Mouse (Mus musculus) liver, embryonic 14.5 days (tissue): ENCODE results near the gene Casp7. TPM values are rescaled to one million over a fixed set of nuclear protein-coding genes. Genes with fewer than 3 reads are reported as not detected.

Experiments used
- ATAC-seq: fragments of 200-750 bp; cut with Nextera tagmentation; 2 replicates; pipeline ENCODE4 v1.8.0; 2017; ENCODE audit warnings: moderate number of reproducible peaks, mild to moderate bottlenecking, moderate library complexity; ENCODE audit not compliant: insufficient read depth
- DNase-seq, 3 experiments: peaks; one replicate each; pipeline ENCODE4 v3.0.0-alpha.2; 2012 to 2013; ENCODE audit warnings: low read depth in 3 of 3, low spot score in 3 of 3
- H3K27ac ChIP-seq: fragments of 300-500 bp; sonication (generic); 2 replicates; pipeline ENCODE4 v1.5.1; 2014; ENCODE audit warnings: moderate library complexity, mild to moderate bottlenecking, control low read depth, inconsistent platforms
- H3K27me3 ChIP-seq: fragments of 300-500 bp; sonication (generic); 2 replicates; pipeline ENCODE4 v1.6.1; 2014; ENCODE audit warnings: mild to moderate bottlenecking, low read length, moderate library complexity; ENCODE audit not compliant: control insufficient read depth, insufficient read depth
- H3K36me3 ChIP-seq: fragments of 300-500 bp; sonication (generic); replicated peaks from 2 replicates; pipeline ENCODE4 v1.6.1; 2014; ENCODE audit warnings: low read depth; ENCODE audit not compliant: control insufficient read depth, insufficient read depth
- H3K4me1 ChIP-seq, 2 experiments: fragments of 200-500 bp in 1 of 2; fragments of 300-500 bp in 1 of 2; sonication (generic) in 1 of 2; replicated peaks; 2 replicates each; pipeline ENCODE4 v1.6.1; 2012 to 2014; ENCODE audit warnings: antibody characterized with exemption in 1 of 2, inconsistent platforms in 1 of 2, low read length in 1 of 2; ENCODE audit not compliant: control insufficient read depth in 2 of 2, insufficient read depth in 2 of 2
- H3K4me2 ChIP-seq: fragments of 300-500 bp; sonication (generic); 2 replicates; pipeline ENCODE4 v1.6.1; 2014; ENCODE audit warnings: low read depth, mild to moderate bottlenecking, control low read depth, moderate library complexity
- H3K4me3 ChIP-seq, 2 experiments: fragments of 200-500 bp in 1 of 2; fragments of 300-500 bp in 1 of 2; sonication (generic) in 1 of 2; 2 replicates each; pipeline ENCODE4 v1.5.1; 2012 to 2014; ENCODE audit warnings: low read depth in 2 of 2, low read length in 2 of 2, mild to moderate bottlenecking in 2 of 2, control low read depth in 1 of 2, inconsistent platforms in 1 of 2, moderate library complexity in 1 of 2; ENCODE audit not compliant: insufficient read depth in 1 of 2
- H3K9ac ChIP-seq: fragments of 300-500 bp; sonication (generic); replicated peaks from 2 replicates; pipeline ENCODE4 v1.6.1; 2014; ENCODE audit warnings: mild to moderate bottlenecking, control low read depth, moderate library complexity
- H3K9me3 ChIP-seq: fragments of 300-500 bp; sonication (generic); 2 replicates; pipeline ENCODE4 v1.6.1; 2016; ENCODE audit warnings: low read length, mixed read lengths; ENCODE audit not compliant: control insufficient read depth
- CTCF ChIP-seq: IDR thresholded peaks from 2 replicates; pipeline ENCODE4 v1.5.1; 2016; ENCODE audit warnings: antibody characterized with exemption, low read depth, control low read depth
- EP300 ChIP-seq: IDR thresholded peaks from 2 replicates; pipeline ENCODE4 v1.6.1; 2016; ENCODE audit warnings: antibody characterized with exemption, low read depth
- WGBS: fragments of 180-500 bp; shearing (Covaris S2); extraction: QIAGEN DNeasy Blood & Tissue Kit; methylation state at CpG from one replicate; pipeline ENCODE4 v1.1.7; 2014; ENCODE audit not compliant: insufficient replicate concordance; 5-methylcytosine and 5-hydroxymethylcytosine counted together
- polyA plus RNA-seq, 2 experiments: library from polyadenylated mRNA; depleted of rRNA in 1 of 2; stranded (reverse) in 1 of 2; unstranded in 1 of 2; fragments of >200 nt; fragmentation: Nextera tagmentation in 1 of 2; extraction: Ambion mirVana in 1 of 2; gene quantifications; 2 replicates each; pipeline versions ENCODE4 v1.2.1 to v1.2.3; 2012 to 2014

The Casp7 gene
- polyA plus RNA-seq (2012; rRNA removed) (6.7 and 9.5 TPM in 2 replicates), polyA plus RNA-seq (2014; fragmentation: Nextera tagmentation; extraction: Ambion mirVana) (11.9 and 13.2 TPM in 2 replicates)

DNA sequence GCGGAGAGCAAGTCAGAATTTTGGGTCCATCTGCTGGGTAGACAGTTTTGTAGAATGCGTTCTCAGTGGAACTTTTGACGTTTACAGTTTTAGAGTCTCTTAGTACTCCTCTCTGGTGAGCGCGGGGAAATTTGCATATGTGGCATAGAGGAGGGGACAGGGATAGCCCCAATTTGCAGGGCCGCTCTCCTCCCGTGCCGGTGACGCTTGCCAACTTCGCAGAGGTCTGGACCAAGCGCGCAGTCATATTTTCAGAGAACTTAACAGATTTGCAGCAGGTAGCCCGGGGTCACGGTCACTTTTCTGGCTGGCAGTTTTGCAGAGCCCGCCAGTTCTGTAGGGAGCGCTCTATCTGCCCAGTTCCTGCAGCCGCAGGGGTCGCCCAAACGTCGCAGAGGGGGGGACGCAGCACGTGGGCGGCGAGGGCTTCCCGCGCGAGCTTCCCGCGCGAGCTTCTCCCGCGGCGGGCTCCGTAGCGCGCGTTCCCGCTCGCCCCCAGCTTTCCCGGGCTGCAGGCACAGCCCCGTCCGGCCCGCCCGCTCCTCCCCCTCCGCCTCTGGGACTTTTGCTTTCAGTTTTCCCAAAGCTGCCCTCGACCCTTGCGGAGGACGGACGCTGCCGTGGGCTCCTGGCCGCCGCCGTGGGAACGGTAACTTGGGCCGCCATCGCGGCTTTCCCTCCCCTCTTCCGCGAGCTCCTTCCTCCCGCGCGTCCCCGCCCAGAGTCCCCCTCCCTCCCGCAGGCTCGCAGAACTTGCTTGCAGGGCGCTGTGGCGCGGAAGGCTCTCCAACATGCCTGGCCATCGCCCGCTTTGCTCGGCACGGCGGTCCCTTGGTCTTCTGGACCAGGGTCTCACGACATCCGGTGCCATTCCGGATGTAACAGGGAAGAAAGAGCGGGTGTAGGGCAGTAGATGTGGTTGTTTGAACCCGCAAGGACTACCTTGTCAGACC, at the start of gene Casp7:
Gene Casp7 (plus strand): TSS at position 461 of the 953 bp plus-strand sequence.
- H3K9ac ChIP-seq = peak within 1 kb of the TSS; percentile 84
- under 1% methylated on average over 78 of the region's 78 CpGs for WGBS
- peak within 1 kb of the TSS; percentile 96 for H3K4me2 ChIP-seq
- peak; percentile 15; the same call in 1 of the 2 replicates for TF ChIP-seq CTCF
- no peak for TF ChIP-seq EP300
- H3K4me3 ChIP-seq = peak within 1 kb of the TSS; percentile 81 to 83
- H3K9me3 ChIP-seq = no peaks in the 10 kb centered on the region
- H3K36me3 ChIP-seq = no peaks in the 10 kb centered on the region
- H3K27me3 ChIP-seq = no peaks in the 10 kb centered on the region
- H3K4me1 ChIP-seq = peaks cover 31 to 54% of the 10 kb centered on the region in 2 experiments
- DNase-seq (peak in 2 of 3 experiments; percentile 42 to 49), ATAC-seq (peak; percentile 71)
- H3K27ac ChIP-seq = peak within 1 kb of the TSS; percentile 56

DNA sequence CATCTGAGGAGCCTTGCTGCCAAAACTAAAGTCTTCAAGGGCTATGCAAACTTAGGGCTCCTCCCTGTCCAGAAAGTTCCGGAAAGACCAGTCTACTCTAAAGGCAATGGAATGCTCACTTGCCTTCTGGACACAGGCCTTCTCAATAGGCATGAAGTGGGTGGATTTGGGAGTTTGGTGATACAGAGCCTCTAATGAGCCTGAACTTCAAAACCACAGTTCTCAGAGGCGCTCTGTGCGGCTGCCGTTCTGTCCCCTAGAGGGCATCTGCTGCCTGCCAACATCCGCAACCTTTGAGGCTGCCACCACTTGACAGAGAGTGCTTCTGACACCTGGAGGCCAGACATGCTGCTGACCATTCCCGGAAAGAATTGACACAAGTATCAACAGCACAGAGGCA, 47.6 kb upstream of the Casp7 start:
- Histone ChIP-seq H3K27ac (no peak overlapping the region), H3K27me3 (no peaks in the 10 kb centered on the region), H3K4me1 (no peaks in the 10 kb centered on the region), H3K4me2 (no peak overlapping the region), H3K36me3 (no peaks in the 10 kb centered on the region), H3K9me3 (no peaks in the 10 kb centered on the region), H3K9ac (no peak overlapping the region), H3K4me3 (no peak overlapping the region)
- TF ChIP-seq CTCF (peak; percentile 65), EP300 (no peak)
- DNase-seq (no peak), ATAC-seq (no peak)
- WGBS = 33% methylated on average over 6 of the region's 6 CpGs

DNA sequence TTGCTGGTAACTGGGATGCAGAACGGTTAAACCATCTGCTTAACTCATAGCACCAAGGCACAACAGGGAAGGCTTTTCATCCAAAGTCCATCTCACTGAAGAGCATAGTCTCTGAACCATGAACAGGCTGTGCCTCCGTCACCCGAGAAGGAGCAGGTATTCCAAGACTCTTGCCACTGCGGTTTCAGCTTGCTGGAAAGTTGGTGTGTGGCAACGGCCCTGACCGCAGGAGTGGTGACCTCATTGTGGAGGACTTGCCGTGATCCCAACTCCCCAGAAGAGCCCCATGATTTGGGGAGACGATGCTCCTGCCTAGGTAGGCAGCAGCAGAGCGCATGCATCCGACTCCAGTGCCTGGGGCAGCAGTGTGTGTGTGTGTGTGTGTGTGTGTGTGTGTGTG, 43.2 kb upstream of the Casp7 start:
- DNase-seq = no peak
- Histone ChIP-seq H3K9me3 (no peaks in the 10 kb centered on the region), H3K4me1 (no peaks in the 10 kb centered on the region), H3K27ac (no peak overlapping the region), H3K36me3 (no peaks in the 10 kb centered on the region), H3K4me2 (no peak overlapping the region), H3K9ac (no peak overlapping the region), H3K27me3 (no peaks in the 10 kb centered on the region), H3K4me3 (no peak overlapping the region)
- no peak for TF ChIP-seq CTCF
- no peak for TF ChIP-seq EP300
- WGBS = 73% methylated on average over 10 of the region's 10 CpGs
- no peak for ATAC-seq

DNA sequence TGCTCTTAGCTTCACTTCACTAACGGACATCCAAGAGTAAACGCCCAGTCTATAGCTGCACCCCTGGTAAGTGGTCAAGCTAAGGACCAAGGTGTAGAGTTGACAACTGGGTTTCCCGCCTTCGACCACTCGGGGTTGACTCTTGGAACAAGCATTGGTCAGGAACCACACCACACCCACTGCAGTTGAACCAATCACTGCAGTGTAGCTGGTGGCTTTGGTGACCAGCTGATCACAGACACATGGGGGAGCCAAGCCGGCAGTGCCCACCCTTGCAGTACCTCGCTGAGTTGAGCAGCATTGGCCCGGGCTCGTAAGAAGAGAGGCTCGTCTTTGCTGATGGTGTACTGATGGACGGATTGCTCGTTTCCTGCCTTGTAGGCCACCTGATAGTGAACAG, 41.7 kb upstream of the Casp7 start:
- ATAC-seq (no peak), DNase-seq (no peak)
- H3K4me1 ChIP-seq = no peaks in the 10 kb centered on the region
- no peaks in the 10 kb centered on the region for H3K27me3 ChIP-seq
- H3K9me3 ChIP-seq = no peaks in the 10 kb centered on the region
- TF ChIP-seq CTCF = no peak
- no peak for TF ChIP-seq EP300
- no peak overlapping the region for H3K4me3 ChIP-seq
- no peak overlapping the region for H3K9ac ChIP-seq
- H3K27ac ChIP-seq = no peak overlapping the region
- WGBS = 72% methylated on average over 12 of the region's 12 CpGs
- no peaks in the 10 kb centered on the region for H3K36me3 ChIP-seq
- H3K4me2 ChIP-seq = no peak overlapping the region
